Mouse (Mus musculus) lung, adult 2 months (tissue): Measurements from ENCODE around the gene Ccdc63.

ENCODE experiments used
- CTCF ChIP-seq: fragments of 200-500 bp; IDR thresholded peaks from 2 replicates; pipeline ENCODE4 v1.5.1; 2011; ENCODE audit warnings: mild to moderate bottlenecking, low read length, control low read depth; ENCODE audit not compliant: insufficient read depth
- POLR2A ChIP-seq: fragments of 200-500 bp; IDR thresholded peaks from 2 replicates; pipeline ENCODE4 v1.6.1; 2011; ENCODE audit warnings: low read depth, mild to moderate bottlenecking, control low read depth, low read length, borderline replicate concordance; ENCODE audit errors: extremely low read depth

GRCm38 (mm10) chr5:122068563-122068962 is 72.1 kb downstream of the Ccdc63 start:
- TF ChIP-seq CTCF (no peak), POLR2A (no peak)
